Mouse (Mus musculus): ENCODE results near the gene Pip5k1a. TPM values are rescaled to one million over a fixed set of nuclear protein-coding genes. Genes with fewer than 3 reads are reported as not detected.

Pip5k1a gene
- polyA plus RNA-seq, 2 experiments: 4.7 to 9.4 TPM

GRCm38 (mm10) chr3:95046462-95047057 is 60.2 kb downstream of the Pip5k1a start:
- Histone ChIP-seq H3K9me3 (ENCODE audit: control insufficient read depth, low read length) (no peaks in the 10 kb centered on the region), H3K4me3 (ENCODE audit: insufficient read depth in 1 of 2, low read depth in 2 of 2, low read length in 2 of 2) (peak overlapping the region; percentile 19 to 23; a peak in 2 of 4 replicates), H3K27ac (peak overlapping the region; percentile 79), H3K27me3 (ENCODE audit: control insufficient read depth, insufficient read depth, low read length) (no peaks in the 10 kb centered on the region), H3K4me2 (ENCODE audit: low read depth) (peak overlapping the region; percentile 67), H3K36me3 (replicated peaks; ENCODE audit: control insufficient read depth, insufficient read depth, low read depth) (no peaks in the 10 kb centered on the region), H3K4me1 (replicated peaks; ENCODE audit: control insufficient read depth in 2 of 2, insufficient read depth in 2 of 2, low read length in 1 of 2) (peaks cover 19 to 22% of the 10 kb centered on the region in 2 experiments), H3K9ac (replicated peaks) (peak overlapping the region; percentile 57)
- ATAC-seq (ENCODE audit: insufficient read depth): peak; percentile 14; the same call in 1 of the 2 replicates
- DNase-seq (ENCODE audit: low read depth in 3 of 3, low spot score in 3 of 3): peak in 1 of 3 experiments; percentile 59
- WGBS (ENCODE audit: insufficient replicate concordance): 15% methylated on average over 11 of the region's 11 CpGs
- TF ChIP-seq CTCF (IDR thresholded peaks at IDR 0.05; ENCODE audit: low read depth) (no peak), EP300 (IDR thresholded peaks at IDR 0.05; ENCODE audit: low read depth) (0 out of 2 replicates have a peak, but pooled peaks have one; percentile 25)

DNA sequence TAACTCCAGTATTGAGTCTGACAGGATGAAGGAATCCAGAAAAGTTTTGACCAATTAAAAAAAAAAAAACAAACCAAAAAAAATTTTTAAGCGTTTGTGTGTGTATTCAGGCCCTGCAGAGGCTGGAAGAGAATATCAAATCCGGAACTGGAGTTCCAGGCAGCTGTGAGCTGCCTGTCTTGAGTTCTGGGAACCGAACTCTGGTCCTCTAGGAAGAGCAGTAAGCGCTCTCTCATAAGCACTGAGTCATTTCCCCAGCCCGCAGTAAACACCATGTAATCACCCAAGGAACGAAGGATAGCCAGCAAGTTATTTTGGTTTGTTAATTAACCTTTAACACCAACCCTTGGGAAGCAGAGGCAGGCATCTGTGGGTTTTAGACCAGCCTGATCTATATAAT is 63.5 kb downstream of the Pip5k1a start:
- Histone ChIP-seq H3K27me3 (ENCODE audit: control insufficient read depth, insufficient read depth, low read length) (no peaks in the 10 kb centered on the region), H3K4me2 (ENCODE audit: low read depth) (no peak overlapping the region), H3K36me3 (replicated peaks; ENCODE audit: control insufficient read depth, insufficient read depth, low read depth) (peaks cover 11% of the 10 kb centered on the region), H3K4me3 (ENCODE audit: insufficient read depth in 1 of 2, low read depth in 2 of 2, low read length in 2 of 2) (no peak overlapping the region), H3K9ac (replicated peaks) (no peak overlapping the region), H3K27ac (no peak overlapping the region), H3K9me3 (ENCODE audit: control insufficient read depth, low read length) (no peaks in the 10 kb centered on the region), H3K4me1 (replicated peaks; ENCODE audit: control insufficient read depth in 2 of 2, insufficient read depth in 2 of 2, low read length in 1 of 2) (peaks cover 22 to 26% of the 10 kb centered on the region in 2 experiments)
- ATAC-seq (ENCODE audit: insufficient read depth) (no peak), DNase-seq (ENCODE audit: low read depth in 3 of 3, low spot score in 3 of 3) (no peak)
- TF ChIP-seq CTCF (IDR thresholded peaks at IDR 0.05; ENCODE audit: low read depth) (no peak), EP300 (IDR thresholded peaks at IDR 0.05; ENCODE audit: low read depth) (no peak)
- WGBS (ENCODE audit: insufficient replicate concordance): 53% methylated on average over 6 of the region's 6 CpGs

- Histone ChIP-seq H3K4me2 (ENCODE audit: low read depth) (peak overlapping the region; percentile 54), H3K27me3 (ENCODE audit: control insufficient read depth, insufficient read depth, low read length) (no peaks in the 10 kb centered on the region), H3K9ac (replicated peaks) (peak overlapping the region; percentile 81), H3K9me3 (ENCODE audit: control insufficient read depth, low read length) (no peaks in the 10 kb centered on the region), H3K4me1 (replicated peaks; ENCODE audit: control insufficient read depth in 2 of 2, insufficient read depth in 2 of 2, low read length in 1 of 2) (peaks cover 22 to 26% of the 10 kb centered on the region in 2 experiments), H3K4me3 (ENCODE audit: insufficient read depth in 1 of 2, low read depth in 2 of 2, low read length in 2 of 2) (peak overlapping the region; percentile 43 to 79), H3K36me3 (replicated peaks; ENCODE audit: control insufficient read depth, insufficient read depth, low read depth) (peaks cover 11% of the 10 kb centered on the region), H3K27ac (peak overlapping the region; percentile 30)
- DNase-seq (ENCODE audit: low read depth in 3 of 3, low spot score in 3 of 3): no peak
- TF ChIP-seq CTCF (IDR thresholded peaks at IDR 0.05; ENCODE audit: low read depth) (no peak), EP300 (IDR thresholded peaks at IDR 0.05; ENCODE audit: low read depth) (no peak)
- 6% methylated on average over 7 of the region's 7 CpGs for WGBS (ENCODE audit: insufficient replicate concordance)
- peak; percentile 34 for ATAC-seq (ENCODE audit: insufficient read depth)
Measured at GRCm38 (mm10) chr3:95042838-95043229, 63.9 kb downstream of the Pip5k1a start.

GRCm38 (mm10) chr3:95042166-95042837 is 64.4 kb downstream of the Pip5k1a start, which contains the start of gene Psmd4:
Gene Psmd4, minus strand, starts transcription at chr3:95042614.
- H3K9ac ChIP-seq (replicated peaks): peak within 1 kb of the TSS; percentile 81
- H3K9me3 ChIP-seq (ENCODE audit: control insufficient read depth, low read length): no peaks in the 10 kb centered on the region
- peak within 1 kb of the TSS; percentile 81 for H3K4me2 ChIP-seq (ENCODE audit: low read depth)
- TF ChIP-seq CTCF (IDR thresholded peaks at IDR 0.05; ENCODE audit: low read depth) (no peak), EP300 (IDR thresholded peaks at IDR 0.05; ENCODE audit: low read depth) (no peak)
- H3K36me3 ChIP-seq (replicated peaks; ENCODE audit: control insufficient read depth, insufficient read depth, low read depth): peaks cover 12% of the 10 kb centered on the region
- peaks cover 22 to 25% of the 10 kb centered on the region in 2 experiments for H3K4me1 ChIP-seq (replicated peaks; ENCODE audit: control insufficient read depth in 2 of 2, insufficient read depth in 2 of 2, low read length in 1 of 2)
- under 1% methylated on average over 36 of the region's 36 CpGs for WGBS (ENCODE audit: insufficient replicate concordance)
- H3K4me3 ChIP-seq (ENCODE audit: insufficient read depth in 1 of 2, low read depth in 2 of 2, low read length in 2 of 2): peak within 1 kb of the TSS; percentile 79 to 82
- ATAC-seq (ENCODE audit: insufficient read depth) (peak; percentile 95), DNase-seq (ENCODE audit: low read depth in 3 of 3, low spot score in 3 of 3) (peak; percentile 96 to 97 (median 97))
- peak within 1 kb of the TSS; percentile 30 for H3K27ac ChIP-seq
- H3K27me3 ChIP-seq (ENCODE audit: control insufficient read depth, insufficient read depth, low read length): no peaks in the 10 kb centered on the region

DNA sequence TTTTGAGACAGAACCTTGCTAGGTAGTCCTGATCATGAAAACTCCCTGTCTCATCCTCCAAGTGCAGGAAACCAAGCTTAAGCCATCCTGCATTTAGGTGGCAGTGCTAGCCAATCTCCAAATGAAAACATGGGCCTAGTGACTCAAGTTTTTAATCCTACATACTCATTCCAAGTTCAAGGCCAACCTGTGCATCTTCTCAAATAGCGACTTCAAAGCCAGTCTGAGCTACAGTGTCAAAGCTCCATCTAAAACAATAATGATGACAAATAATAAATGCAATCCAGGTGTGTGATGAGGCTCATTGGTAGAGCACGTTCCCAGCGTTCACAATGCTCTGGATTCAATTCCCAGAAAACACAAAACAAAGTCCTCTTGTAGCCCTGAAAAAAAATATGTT is 65.1 kb downstream of the Pip5k1a start:
- Histone ChIP-seq H3K9ac (replicated peaks) (peak overlapping the region; percentile 81), H3K4me3 (ENCODE audit: insufficient read depth in 1 of 2, low read depth in 2 of 2, low read length in 2 of 2) (peak overlapping the region; percentile 79 to 82), H3K27me3 (ENCODE audit: control insufficient read depth, insufficient read depth, low read length) (no peaks in the 10 kb centered on the region), H3K4me1 (replicated peaks; ENCODE audit: control insufficient read depth in 2 of 2, insufficient read depth in 2 of 2, low read length in 1 of 2) (peaks cover 17 to 20% of the 10 kb centered on the region in 2 experiments), H3K9me3 (ENCODE audit: control insufficient read depth, low read length) (no peaks in the 10 kb centered on the region), H3K4me2 (ENCODE audit: low read depth) (peak overlapping the region; percentile 81), H3K27ac (peak overlapping the region; percentile 30), H3K36me3 (replicated peaks; ENCODE audit: control insufficient read depth, insufficient read depth, low read depth) (peaks cover 18% of the 10 kb centered on the region)
- WGBS (ENCODE audit: insufficient replicate concordance): 14% methylated on average over 3 of the region's 3 CpGs
- TF ChIP-seq EP300 (IDR thresholded peaks at IDR 0.05; ENCODE audit: low read depth) (no peak), CTCF (IDR thresholded peaks at IDR 0.05; ENCODE audit: low read depth) (no peak)
- no peak for DNase-seq (ENCODE audit: low read depth in 3 of 3, low spot score in 3 of 3)
- ATAC-seq (ENCODE audit: insufficient read depth): no peak

Measured in liver, embryonic 14.5 days (tissue).